Mouse (Mus musculus) left cerebral cortex, adult 2 months (tissue): ENCODE results near the gene Dgcr2. TPM values are rescaled to one million over a fixed set of nuclear protein-coding genes. Genes with fewer than 3 reads are reported as not detected.

Experiments used
- DNase-seq, 2 experiments: peaks; one replicate each; pipeline ENCODE4 v3.0.0; 2021 to 2022; ENCODE audit warnings: low spot score in 2 of 2, mixed read lengths in 1 of 2; ENCODE audit errors: extremely low spot score in 1 of 2
- H3K27ac ChIP-seq: fragments of 200-600 bp; 2 replicates; pipeline ENCODE4 v1.8.1; 2022
- H3K4me3 ChIP-seq: fragments of 200-600 bp; 2 replicates; pipeline ENCODE4 v1.8.1; 2022
- CTCF ChIP-seq: fragments of 200-600 bp; IDR thresholded peaks from 2 replicates; pipeline ENCODE4 v1.8.1; 2022; ENCODE audit warnings: antibody characterized with exemption, mild to moderate bottlenecking, moderate library complexity
- intact Hi-C: fragments of 180-260 bp; cut with DNase I; formaldehyde crosslinking; loops from one replicate; pipeline ENCODE4 v1.15.1; 2025
- long read RNA-seq, 2 experiments: library from polyadenylated mRNA; stranded (forward); transcript quantifications; one replicate each; pipeline ENCODE4 v2.0.0; 2021; ENCODE audit warnings: borderline mapping rate in 2 of 2
- total RNA-seq, 2 experiments: library from RNA; stranded (reverse); gene quantifications; 2 replicates each; pipeline ENCODE4 v1.2.3; 2021

The Dgcr2 gene
- total RNA-seq: 10 to 100 TPM; 93.2 to 99.7 TPM
- long read RNA-seq, experiment 1, full-length matches to known transcripts: 122 of 131 reads
- long read RNA-seq, experiment 1, partial matches to known transcripts: 4 of 131 reads
- long read RNA-seq, experiment 1, other reads (novel, unspliced or antisense): 5 of 131 reads
- long read RNA-seq, experiment 2, full-length matches to known transcripts: 101 of 116 reads
- long read RNA-seq, experiment 2, partial matches to known transcripts: 8 of 116 reads
- long read RNA-seq, experiment 2, other reads (novel, unspliced or antisense): 7 of 116 reads

DNA sequence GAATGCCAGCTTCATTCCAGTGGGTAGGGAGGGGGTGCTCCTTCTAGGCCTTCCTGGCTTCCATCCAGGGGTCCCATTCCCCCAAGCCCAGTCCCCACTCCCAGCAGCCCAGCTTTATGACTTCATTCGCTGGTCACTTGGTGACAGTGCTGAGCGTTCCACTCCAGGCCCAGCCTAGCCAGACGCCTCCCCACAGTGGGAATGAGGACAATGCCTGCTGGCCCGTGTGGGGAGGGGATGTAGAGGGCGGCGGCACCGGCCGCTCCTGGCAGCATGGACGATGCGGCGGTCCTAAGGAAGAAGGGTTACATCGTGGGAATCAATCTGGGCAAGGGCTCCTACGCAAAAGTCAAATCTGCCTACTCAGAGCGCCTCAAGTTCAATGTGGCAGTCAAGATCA, at the start of gene Dgcr2, which contains the start of gene Tssk2:
Gene Dgcr2, minus strand, starts transcription at position 101 of the 400 bp plus-strand sequence.
Gene Tssk2, plus strand, starts transcription at position 176 of the 400 bp plus-strand sequence.
- intact Hi-C loops: no loop called here
- Histone ChIP-seq H3K27ac (no peak within 1 kb of the TSS), H3K4me3 (no peak within 1 kb of the TSS)
- TF ChIP-seq CTCF: no peak
- no peak for DNase-seq

DNA sequence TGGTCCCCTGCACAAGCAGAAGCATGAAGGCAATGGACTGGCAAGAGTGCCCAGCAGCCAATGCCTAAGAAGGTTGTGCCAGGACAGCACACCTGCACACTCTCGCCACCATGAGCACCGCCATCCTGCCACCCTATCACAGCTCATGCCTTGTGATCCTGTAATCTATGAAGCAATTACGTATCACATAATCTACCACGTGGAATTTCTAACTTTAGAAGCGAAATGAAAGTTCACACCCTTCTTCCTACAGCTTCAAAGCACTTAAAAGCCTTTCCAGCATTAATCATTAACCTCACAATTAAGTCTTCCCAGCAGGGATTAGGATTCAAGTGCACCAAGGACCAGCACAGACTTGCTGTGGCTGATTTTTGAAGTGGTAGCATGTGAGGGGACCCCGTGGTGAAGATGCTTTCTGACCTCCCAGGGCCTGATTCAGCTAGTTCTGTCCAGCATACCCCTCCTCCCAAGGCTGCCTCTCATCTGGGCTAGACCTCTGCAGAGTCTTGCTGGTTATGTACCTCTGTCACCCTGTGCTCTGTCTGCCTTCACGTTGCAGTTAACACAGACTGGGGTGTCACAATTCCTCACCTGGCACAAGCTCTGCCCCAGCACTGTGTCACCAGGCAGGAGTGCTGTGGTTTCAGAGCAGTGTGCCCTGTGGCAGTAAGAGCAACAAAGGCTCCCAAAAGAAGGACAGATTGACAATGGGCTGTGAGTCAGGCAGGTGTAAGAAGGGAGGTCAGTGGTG, 46.9 kb upstream of the Dgcr2 start:
- intact Hi-C loops: no loop called here
- no peak overlapping the region for H3K27ac ChIP-seq
- TF ChIP-seq CTCF: no peak
- no peak overlapping the region for H3K4me3 ChIP-seq
- no peak for DNase-seq

DNA sequence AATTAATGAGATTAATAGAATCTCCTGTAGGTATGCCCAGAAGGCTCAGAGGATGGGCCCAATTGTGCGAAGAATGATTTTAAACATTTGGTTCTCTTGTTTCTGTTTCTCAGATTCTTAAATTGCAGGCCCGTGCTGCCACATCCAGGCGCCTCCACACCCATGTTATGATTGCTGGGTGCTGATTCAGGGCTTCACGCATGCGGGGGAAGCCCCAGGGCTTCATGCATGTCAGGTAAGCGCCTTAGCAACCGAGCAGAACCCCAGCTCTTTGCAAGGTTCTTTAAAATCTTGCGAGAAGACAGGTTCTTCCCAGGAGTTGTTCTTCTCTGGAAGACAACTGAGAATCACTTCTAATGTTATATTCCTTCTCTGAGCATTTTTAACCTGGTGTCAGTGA, 45.1 kb upstream of the Dgcr2 start:
- DNase-seq: no peak
- intact Hi-C loops: no loop called here
- no peak for TF ChIP-seq CTCF
- no peak overlapping the region for H3K4me3 ChIP-seq
- H3K27ac ChIP-seq: no peak overlapping the region

DNA sequence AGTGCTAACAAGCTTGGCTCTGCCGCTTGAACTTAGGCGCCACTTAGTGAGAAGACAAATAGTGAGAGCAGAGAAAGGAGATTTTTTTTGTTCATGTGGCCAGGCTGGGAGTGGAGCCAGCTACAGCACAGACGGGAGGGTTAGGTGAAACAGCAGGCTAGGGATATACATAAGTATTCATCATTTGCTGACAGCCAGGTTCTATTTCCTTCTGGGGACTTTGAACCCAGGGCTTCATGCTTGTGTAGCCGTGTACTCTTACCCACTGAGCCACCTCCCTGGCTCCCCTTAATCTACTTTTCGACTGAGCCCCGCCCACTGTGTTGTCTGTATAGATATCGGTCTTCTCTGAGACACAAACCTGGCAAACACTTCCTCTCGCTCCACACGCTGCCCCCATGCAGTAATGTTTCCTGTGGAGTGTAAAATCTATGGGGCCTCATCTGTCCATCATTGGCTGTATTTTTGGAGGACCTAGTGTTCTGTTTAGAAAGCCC, 40.9 kb upstream of the Dgcr2 start:
- H3K27ac ChIP-seq: no peak overlapping the region

DNA sequence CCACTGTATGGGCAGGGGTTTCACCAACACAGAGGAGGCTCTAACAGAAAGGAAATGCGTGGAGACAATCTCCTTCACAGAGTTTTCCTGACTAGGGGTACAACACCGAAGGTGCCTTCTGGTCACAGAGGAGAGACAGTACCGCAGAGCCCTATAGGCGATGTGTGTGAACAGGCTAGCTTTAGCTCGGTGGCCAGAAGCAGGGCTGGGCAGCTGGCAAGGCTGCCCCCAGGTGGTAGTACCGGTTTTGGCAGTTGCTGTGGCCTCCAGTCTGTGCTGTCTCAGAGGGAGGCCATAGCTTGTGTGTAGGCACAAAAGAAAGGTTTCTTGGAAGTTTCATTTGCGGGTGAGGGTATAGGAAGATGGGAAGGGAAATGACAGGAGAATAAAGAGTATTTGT, 40.5 kb upstream of the Dgcr2 start:
- Histone ChIP-seq H3K4me3 (no peak overlapping the region), H3K27ac (no peak overlapping the region)
- DNase-seq: peak in 1 of 2 experiments; percentile 68
- intact Hi-C loops: loop anchor here (5.0 kb wide), 1 partner anchor 48 kb away; no protein-coding TSS in a partner anchor
- peak; percentile 79 for TF ChIP-seq CTCF

More for the DNA sequence above, 40.9 kb upstream of the Dgcr2 start:
- no peak for DNase-seq
- TF ChIP-seq CTCF: no peak
- intact Hi-C loops: loop anchor here (5.0 kb wide), 1 partner anchor 48 kb away; no protein-coding TSS in a partner anchor
- no peak overlapping the region for H3K4me3 ChIP-seq

DNA sequence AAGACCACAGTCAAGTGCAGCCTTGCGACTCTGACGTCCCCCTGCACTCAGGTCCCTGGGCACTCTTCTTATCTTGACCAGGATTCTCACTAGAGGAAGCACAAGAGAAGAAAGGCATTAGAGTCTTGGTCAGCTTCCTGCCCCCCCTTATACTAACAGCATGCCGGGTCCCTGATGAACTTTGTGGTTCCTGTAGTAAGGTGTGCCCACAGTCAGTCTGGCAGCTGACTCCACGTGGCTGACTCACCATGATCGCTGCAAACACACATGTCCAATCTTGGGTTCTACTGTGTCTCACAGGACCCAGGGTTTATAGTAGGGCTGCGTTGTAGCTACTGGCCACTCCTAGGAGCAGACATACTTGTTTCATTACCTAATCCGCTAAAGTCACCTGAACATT, 39.8 kb upstream of the Dgcr2 start:
- Histone ChIP-seq H3K27ac (no peak overlapping the region), H3K4me3 (no peak overlapping the region)
- no peak for DNase-seq
- no peak for TF ChIP-seq CTCF
- intact Hi-C loops: loop anchor here (5.0 kb wide), 1 partner anchor 49 kb away; no protein-coding TSS in a partner anchor

DNA sequence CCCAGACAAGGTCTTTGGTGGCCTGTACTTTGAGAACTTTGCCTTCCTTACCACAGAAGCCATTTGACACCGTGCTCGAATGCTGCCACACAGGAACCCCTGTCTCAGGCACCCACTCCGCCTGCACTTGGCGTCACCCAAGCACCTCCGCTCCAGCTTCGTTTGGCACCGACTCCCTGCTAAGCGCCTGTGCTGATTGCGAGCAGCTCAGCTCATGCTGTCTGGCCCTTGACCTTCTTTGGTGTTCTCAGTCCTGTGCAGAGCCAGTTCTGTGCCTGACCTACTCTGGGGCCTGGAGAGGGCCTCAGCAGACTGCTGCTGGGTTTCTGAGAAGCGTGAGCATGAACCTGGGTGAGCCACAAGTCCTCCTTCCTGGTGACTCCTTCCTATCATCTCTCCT, 38.4 kb upstream of the Dgcr2 start:
- no peak for TF ChIP-seq CTCF
- H3K27ac ChIP-seq: no peak overlapping the region
- no peak overlapping the region for H3K4me3 ChIP-seq
- DNase-seq: no peak
- intact Hi-C loops: loop anchor here (5.0 kb wide), 1 partner anchor 51 kb away; no protein-coding TSS in a partner anchor

DNA sequence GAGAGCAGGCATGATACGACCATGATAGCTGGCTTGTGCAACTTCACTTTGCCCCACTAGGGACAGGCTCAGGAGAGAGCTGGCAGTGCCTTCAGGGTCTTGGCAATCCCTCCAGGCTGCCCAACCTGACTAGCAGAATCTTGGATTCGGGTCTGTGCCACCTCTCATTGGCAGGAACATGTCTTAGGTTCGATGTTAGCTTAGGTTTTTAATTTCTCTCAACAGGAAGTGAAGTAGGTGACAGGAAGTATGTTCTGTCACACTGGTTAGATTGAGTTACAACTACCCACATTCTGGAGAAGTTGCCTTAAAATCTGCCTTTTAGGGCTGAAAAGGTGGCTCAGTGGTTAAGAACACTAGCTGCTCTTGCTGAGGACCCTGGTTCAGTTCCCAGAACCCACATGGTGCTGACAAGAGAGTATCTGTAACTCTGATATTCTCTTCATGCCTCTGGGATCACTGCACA, 36.1 kb upstream of the Dgcr2 start:
- no peak for TF ChIP-seq CTCF
- intact Hi-C loops: no loop called here
- DNase-seq: no peak
- H3K27ac ChIP-seq: no peak overlapping the region
- H3K4me3 ChIP-seq: no peak overlapping the region

DNA sequence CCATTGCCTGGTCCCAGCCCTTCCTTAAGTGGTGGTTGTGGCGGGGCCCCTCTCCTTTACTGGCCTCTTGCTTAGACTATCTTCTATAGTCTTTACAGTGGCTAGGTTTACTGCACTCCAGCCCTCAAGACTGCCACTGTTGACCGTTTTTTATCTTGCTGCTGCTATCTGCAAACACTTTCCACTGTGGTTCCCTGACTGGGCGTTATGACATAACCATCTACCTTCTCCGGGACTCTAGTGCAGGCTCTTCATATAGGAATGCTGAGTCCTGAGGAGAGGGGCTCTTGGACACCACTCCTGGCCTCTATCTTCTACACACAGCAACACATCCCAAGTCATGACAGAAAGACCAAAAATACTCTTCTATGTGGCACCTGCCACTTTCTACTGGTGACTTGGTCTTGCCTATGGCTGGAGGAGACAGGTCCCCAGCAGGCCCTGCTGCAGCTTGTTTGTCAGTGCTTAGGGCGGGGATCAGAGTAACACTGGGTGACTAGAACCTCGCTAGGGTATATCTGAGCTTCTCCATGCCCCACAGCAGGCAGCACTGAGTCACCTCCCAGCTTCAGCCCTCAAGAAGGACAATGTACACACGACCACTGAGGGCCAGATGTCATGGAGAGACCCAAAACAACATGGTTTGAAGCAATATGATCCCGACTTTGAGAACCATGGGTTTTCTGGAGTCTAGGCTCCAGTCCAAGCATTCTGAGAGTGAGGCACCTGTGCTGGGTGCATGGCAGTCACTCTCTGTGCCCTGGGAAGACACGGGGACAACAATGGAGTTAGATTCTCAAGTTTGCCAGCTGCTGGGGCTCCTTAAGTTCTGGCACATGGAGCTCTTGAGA, 35.5 kb upstream of the Dgcr2 start:
- TF ChIP-seq CTCF: no peak
- no peak overlapping the region for H3K4me3 ChIP-seq
- intact Hi-C loops: no loop called here

DNA sequence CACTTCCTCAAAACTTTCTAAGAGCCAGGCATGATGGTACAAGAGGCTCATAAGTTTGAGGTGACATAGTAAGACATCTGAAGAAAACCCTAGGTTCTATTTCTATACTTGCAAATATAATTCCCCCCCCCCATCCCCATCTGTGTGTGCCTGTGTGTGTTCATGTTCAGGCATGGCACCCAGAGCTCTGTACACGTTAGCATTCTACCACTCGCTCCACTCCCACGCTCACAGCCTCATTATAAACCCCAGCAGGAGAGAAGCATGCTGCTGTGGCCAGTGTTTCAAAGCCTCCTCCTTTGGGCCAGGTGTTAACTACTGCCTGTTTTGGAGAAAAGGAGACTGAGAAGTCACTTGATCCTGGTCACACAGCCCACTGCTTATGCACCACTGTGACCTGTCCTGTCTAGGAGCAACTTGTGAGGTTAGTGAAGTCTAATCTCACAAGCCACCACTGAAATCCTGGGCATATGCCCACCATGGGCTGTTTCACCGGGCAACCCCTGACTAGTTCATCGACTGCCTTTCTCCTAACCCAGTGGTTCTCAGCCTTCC, 33.6 kb upstream of the Dgcr2 start:
- Histone ChIP-seq H3K27ac (no peak overlapping the region), H3K4me3 (no peak overlapping the region)
- TF ChIP-seq CTCF: no peak
- intact Hi-C loops: no loop called here
- DNase-seq: no peak

More for the DNA sequence above, 35.5 kb upstream of the Dgcr2 start:
- H3K27ac ChIP-seq: no peak overlapping the region
- DNase-seq: no peak

DNA sequence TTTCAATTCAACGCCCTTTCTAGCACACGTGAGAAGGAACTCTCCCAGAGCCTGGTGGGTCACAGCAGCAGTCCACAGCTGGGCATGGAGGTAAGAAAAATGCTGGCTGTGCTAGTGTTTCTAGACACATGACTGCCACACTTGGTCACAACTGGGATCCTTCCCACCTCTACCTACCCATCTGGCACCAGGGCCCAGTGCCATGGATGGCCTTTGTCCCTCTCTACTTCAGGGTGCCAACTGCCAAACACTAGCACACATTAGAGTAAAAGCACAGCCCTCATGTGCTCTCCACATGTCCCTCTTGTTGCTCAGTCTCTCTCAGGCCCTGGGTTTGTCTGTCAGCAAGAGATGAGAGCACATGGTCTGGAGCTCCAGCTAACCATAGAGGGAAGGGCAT, 31.3 kb upstream of the Dgcr2 start:
- TF ChIP-seq CTCF: no peak
- intact Hi-C loops: loop anchor here (5.0 to 10.0 kb wide), 2 partner anchors 118 to 305 kb away; partner anchors contain the start of gene Zdhhc8
- H3K4me3 ChIP-seq: no peak overlapping the region
- DNase-seq: no peak
- no peak overlapping the region for H3K27ac ChIP-seq
